Mouse (Mus musculus) brain, adult 2 months (tissue): Measurements from ENCODE around the gene Pax3.

Experiments
- DNase-seq: peaks from one replicate; pipeline ENCODE4 v3.0.0; 2011; ENCODE audit warnings: low read depth, low spot score

Pax3 gene

DNA sequence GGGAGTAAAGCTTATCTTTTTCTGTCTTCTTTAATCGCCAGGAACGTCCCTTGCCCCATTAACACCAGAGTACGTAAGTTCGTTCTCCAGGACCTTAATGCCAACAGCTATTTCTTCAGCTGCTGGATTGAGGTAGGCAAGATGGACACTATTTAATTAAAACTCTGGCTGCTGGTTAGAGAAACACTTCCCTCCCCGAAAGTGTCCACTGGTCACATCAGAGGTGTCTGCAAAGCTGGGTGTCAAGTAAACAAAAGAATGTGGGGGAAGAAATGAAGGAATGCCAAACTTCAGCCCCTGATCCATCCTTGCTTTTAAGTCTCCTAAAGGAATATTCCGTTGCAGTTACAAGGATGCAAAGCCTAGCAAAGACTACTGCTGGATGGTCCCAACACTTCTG lies 24.6 kb downstream of the Pax3 start:
- no peak for DNase-seq

DNA sequence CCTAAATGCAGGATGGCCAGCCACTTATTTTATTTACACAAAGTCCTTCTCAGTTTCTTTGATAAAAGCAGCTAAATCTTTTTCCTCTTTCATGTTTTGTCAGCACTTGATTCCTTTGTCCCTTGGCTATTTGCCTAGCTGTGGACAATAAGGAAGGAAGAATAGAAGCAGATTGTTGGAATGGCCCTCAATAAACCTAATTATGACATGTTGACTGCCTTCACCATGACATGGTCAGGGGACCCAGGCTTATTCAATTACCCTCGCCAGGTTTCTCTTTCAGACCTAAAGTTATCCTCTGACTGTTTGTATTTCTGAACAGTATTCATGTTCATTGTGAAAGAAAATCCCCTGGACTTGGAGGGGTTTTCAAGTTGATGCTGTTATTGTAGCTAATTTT lies 25.3 kb downstream of the Pax3 start:
- DNase-seq = no peak

DNA sequence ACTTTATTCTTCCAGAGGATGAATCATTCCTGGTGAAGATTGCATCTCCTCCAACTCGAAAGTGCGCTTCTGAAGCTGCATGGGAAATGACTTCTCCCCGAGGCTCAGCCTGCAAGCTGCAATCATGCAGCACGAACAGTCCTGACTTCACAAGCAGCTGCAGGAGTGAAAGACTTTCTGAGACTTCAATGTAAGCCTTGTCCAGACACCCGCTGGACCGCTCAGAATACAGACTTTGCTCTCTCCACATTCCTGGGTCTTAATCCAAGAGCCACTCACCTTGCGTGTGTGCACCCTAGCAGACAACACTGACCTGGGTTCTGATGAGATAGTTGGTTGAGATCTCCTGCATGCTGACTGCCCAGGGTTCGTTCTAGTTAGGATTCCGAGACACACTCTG lies 26.2 kb downstream of the Pax3 start:
- no peak for DNase-seq

DNA sequence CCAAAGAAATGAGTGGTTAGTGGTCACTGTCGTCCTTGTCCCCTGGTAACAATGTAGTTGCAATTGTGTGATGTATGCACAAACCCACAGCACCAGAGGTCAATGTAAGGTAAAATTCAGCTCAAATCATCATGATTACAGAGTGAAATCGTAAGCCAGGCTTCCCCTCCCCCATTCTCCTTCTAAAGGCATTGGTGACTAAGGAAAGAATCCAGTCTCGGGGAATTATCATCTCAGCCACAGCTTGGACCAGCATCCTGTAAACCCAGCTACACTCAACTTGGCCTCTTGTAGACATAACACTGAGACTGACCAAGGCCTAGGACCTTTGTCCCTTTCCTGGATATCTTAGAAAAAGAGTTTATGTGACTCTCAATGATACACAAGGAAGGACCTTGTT lies 28.1 kb downstream of the Pax3 start:
- no peak for DNase-seq

GRCm38 (mm10) chr1:78167577-78168286 lies 29.2 kb downstream of the Pax3 start:
- no peak for DNase-seq

GRCm38 (mm10) chr1:78161745-78162144 lies 35.2 kb downstream of the Pax3 start:
- no peak for DNase-seq

DNA sequence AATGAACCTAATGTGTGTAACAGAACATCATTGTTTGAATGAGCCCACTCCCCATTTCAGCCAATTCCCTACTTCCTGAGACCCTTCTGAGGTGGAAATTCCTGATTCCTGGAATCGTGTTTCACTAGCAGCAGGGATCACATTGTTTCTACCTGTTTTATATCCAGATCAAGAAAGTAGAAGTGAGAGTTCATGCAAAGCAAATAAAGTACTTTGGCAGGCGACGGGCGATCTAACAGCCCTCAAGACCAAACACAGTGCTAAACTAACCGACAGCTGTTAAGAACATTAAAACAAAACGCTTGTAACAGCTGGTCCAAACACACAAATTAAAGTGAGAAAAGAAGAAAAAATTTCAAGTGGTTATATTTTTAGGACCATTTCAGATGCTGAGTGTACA lies 39.0 kb downstream of the Pax3 start:
- no peak for DNase-seq

DNA sequence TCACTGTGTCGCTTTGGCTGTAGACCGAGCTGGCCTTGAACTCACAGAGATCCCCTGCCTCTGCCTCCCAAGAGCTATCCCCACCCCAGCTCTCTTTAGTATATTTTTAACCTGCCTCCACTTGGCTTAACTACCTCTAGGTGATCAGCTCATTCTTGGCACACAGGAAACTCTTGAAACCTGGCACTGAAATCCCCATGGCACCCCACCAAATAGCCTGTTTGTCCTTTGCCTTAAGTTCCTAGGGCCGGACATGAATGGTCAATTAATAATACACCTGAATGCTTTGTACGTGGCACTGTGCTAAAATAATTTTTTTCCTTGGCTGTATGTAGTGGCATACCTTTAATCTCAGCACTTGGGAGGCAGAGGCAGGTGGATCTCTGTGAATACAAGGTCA lies 41.1 kb downstream of the Pax3 start:
- DNase-seq = no peak

DNA sequence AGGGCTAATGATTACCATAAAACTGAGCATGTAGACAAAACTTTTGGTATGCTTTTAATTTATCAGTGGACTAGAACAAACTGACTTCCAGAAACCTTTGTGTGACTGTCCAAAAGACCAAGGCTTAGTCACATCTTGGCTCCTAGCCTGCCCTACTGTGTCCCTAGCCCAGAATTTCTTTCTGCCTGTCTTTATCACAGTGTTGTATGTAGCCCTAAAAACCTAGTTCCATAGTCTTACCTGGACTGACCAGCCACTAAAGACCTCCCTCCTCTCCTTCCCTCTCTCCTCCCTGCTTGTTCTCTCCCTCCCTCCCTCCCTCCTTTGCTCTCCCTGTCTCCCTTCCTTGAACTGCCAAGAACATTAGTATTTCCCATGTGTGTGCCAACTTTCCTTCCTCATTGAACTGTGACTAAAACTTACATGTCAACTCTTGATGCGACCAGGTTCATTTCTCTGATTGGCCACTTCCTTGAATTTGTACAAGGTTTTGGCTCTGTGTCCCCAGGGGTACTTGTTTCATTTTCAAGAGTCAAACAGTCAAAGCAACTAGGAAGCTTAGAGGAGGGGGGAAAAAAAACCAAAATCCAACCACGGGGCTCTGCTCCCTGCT lies 48.8 kb downstream of the Pax3 start:
- no peak for DNase-seq

GRCm38 (mm10) chr1:78143403-78143802 lies 53.5 kb downstream of the Pax3 start:
- no peak for DNase-seq

DNA sequence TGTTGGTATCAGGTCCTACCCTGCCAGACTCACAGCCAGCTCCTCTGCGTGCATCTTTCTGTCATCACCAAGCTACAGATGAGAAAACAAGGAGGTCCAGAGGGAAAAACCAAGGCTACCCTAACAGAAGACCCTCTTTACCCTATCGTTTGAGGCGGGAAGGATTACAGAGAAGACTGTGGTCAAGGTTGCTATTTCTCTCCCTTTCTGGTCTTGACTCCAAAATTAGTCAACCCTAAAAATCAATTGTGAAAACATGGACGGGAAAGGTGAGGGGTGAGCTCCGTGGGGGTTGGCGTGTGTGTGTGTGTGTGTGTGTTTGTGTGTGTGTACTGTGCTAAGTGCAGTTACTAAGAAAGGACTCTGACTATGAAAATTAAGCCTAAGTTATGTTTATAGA lies 54.0 kb downstream of the Pax3 start:
- no peak for DNase-seq

DNA sequence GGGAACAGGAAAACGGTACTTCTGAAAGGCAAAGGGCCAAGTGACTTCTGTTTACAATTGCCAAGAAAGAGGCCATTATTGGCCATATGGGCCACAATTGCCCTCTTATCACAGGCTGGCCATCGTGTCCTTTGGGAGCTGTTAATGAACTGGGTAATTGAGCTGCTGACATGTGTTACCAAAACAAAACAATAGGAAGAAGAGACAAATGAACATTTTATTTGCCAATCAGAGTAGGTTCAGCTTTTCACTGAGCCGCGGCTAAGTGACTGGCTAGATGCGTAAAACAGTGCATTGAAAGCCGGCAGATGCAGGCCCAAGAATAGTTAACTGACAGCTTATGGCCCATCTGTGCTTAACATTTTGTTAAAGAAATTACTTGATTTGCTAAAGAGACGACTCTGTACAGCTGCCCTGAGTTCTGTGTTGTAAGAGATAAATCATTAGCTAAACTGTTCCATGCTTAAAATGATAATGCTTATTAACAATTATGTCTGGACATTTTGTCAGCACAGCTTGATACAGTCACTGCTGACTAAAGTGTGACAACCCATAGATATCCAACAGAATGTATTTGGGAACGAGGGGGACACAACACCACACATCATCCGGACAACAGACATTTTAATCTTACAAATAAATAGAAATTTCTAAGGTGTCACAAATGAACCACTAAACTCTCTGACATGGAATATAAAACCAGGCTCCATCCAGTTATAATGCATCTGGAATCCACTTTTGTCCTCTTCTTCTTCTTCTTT lies 55.0 kb downstream of the Pax3 start:
- no peak for DNase-seq

- DNase-seq = no peak
Measured at GRCm38 (mm10) chr1:78141314-78141713, 55.6 kb downstream of the Pax3 start.

- no peak for DNase-seq
Measured at GRCm38 (mm10) chr1:78140505-78141303, 56.2 kb downstream of the Pax3 start.

DNA sequence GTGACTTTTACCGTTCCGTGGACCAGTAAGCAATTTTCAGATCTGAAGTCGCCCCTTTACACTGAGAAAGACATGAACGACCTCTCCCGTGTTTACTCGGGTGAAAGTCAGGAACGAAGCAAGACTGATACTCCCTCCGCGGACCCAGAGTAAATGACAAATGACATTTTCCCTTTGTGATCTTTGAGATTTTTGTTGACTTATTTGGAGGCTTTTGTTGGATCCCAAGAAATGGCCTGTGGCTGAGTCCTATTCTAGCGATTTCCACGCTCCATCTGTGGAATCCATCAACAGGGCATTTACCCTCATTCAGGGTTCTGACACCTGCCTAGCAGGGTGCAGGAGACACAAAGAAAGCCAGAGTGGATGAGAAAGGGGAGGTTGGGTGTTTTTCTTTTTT lies 57.6 kb downstream of the Pax3 start:
- DNase-seq = no peak

DNA sequence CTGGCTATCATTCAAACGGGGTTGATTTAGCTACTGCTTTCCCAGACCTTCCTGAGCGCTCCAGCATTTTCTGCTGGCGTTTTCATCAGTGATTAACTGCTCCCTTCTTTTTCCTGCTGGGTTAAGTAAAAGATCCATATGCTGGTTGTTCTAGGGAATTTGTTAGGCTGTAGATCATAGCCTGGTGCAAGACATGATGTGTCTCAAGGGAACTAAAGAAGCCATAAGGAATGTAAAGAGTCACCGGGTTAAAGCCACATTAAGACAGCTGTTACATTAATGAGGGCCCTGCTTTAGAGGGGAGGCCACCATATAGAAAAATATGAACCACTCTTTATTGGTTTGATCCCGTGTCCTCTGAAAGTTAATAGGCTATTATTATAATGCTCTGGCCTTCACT lies 67.7 kb downstream of the Pax3 start:
- DNase-seq = no peak

- no peak for DNase-seq
Measured at GRCm38 (mm10) chr1:78119899-78120560, 76.9 kb downstream of the Pax3 start.

GRCm38 (mm10) chr1:78116046-78116445 lies 80.9 kb downstream of the Pax3 start:
- no peak for DNase-seq

- DNase-seq = no peak
Measured at GRCm38 (mm10) chr1:78110311-78110710, 86.6 kb downstream of the Pax3 start.

GRCm38 (mm10) chr1:78103511-78103910 lies 93.4 kb downstream of the Pax3 start:
- DNase-seq = no peak

DNA sequence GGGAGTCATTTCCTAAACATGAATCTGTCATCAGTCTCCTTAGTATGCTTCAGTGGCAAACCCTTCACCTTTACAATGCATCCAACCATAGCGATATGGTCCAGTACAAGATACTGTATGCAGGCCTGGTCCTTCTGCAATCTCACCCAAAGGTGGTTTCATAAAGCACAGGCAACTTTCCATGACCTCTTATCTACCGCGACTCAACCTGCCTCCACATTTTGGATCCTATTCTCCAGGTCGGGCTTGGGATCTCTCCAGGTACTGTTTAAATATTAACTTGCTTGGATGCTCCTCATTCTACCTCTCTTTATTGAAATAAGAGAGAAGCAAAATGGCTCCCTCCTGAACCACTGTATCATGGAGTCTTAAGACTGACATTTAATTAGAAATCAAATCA lies 103.3 kb downstream of the Pax3 start:
- no peak for DNase-seq

GRCm38 (mm10) chr1:78088646-78089045 lies 108.3 kb downstream of the Pax3 start:
- DNase-seq = peak; percentile 1
